Mouse (Mus musculus) liver, embryonic 15.5 days (tissue): ENCODE results near the gene Gm38655. TPM values are rescaled to one million over a fixed set of nuclear protein-coding genes. Genes with fewer than 3 reads are reported as not detected.

Source experiments
- ATAC-seq: fragments of 200-750 bp; cut with Nextera tagmentation; 2 replicates; pipeline ENCODE4 v1.8.0; 2017; ENCODE audit warnings: moderate number of reproducible peaks, mild to moderate bottlenecking, moderate library complexity; ENCODE audit not compliant: insufficient read depth
- H3K27ac ChIP-seq: fragments of 300-500 bp; sonication (generic); replicated peaks from 2 replicates; pipeline ENCODE4 v1.5.1; 2015; ENCODE audit warnings: mild to moderate bottlenecking, inconsistent platforms
- H3K27me3 ChIP-seq: fragments of 300-500 bp; sonication (generic); 2 replicates; pipeline ENCODE4 v1.6.1; 2015; ENCODE audit warnings: mild to moderate bottlenecking, inconsistent platforms
- H3K36me3 ChIP-seq: fragments of 300-500 bp; sonication (generic); replicated peaks from 2 replicates; pipeline ENCODE4 v1.6.1; 2015; ENCODE audit warnings: moderate library complexity, mild to moderate bottlenecking, inconsistent platforms
- H3K4me1 ChIP-seq: fragments of 300-500 bp; sonication (generic); replicated peaks from 2 replicates; pipeline ENCODE4 v1.6.1; 2015; ENCODE audit warnings: inconsistent platforms
- H3K4me2 ChIP-seq: fragments of 300-500 bp; sonication (generic); 2 replicates; pipeline ENCODE4 v1.6.1; 2015; ENCODE audit warnings: moderate library complexity, mild to moderate bottlenecking, inconsistent platforms
- H3K4me3 ChIP-seq: fragments of 300-500 bp; sonication (generic); replicated peaks from 2 replicates; pipeline ENCODE4 v1.5.1; 2015; ENCODE audit warnings: mild to moderate bottlenecking, inconsistent platforms
- H3K9ac ChIP-seq: fragments of 300-500 bp; sonication (generic); 2 replicates; pipeline ENCODE4 v1.6.1; 2015; ENCODE audit warnings: moderate library complexity, mild to moderate bottlenecking, inconsistent platforms
- H3K9me3 ChIP-seq: fragments of 300-500 bp; sonication (generic); replicated peaks from 2 replicates; pipeline ENCODE4 v1.6.1; 2016; ENCODE audit warnings: inconsistent platforms
- WGBS: fragments of 180-500 bp; shearing (Covaris S2); methylation state at CpG from one replicate; pipeline ENCODE4 v1.1.7; 2015; ENCODE audit warnings: mixed read lengths; ENCODE audit not compliant: insufficient replicate concordance; 5-methylcytosine and 5-hydroxymethylcytosine counted together
- polyA plus RNA-seq: library from polyadenylated mRNA; unstranded; fragments of >200 nt; fragmentation: Nextera tagmentation; extraction: Ambion mirVana; gene quantifications from 2 replicates; pipeline ENCODE4 v1.2.1, GENCODE M21; 2015

Gm38655 gene
- polyA plus RNA-seq, 1 experiment from 2014 or later = not detected

- Histone ChIP-seq H3K27ac (no peak overlapping the region), H3K4me2 (no peak overlapping the region), H3K4me3 (no peak overlapping the region), H3K9ac (no peak overlapping the region), H3K9me3 (no peaks in the 10 kb centered on the region), H3K4me1 (no peaks in the 10 kb centered on the region), H3K36me3 (peaks cover 74% of the 10 kb centered on the region), H3K27me3 (no peaks in the 10 kb centered on the region)
- WGBS = 71% methylated on average over 15 of the region's 15 CpGs
- ATAC-seq = no peak
These were observed 35.6 kb upstream of the Gm38655 start for GRCm38 (mm10) chr17:25210680-25211466.

GRCm38 (mm10) chr17:25210006-25210405, 34.7 kb upstream of the Gm38655 start:
- H3K36me3 ChIP-seq = peaks cover 77% of the 10 kb centered on the region
- H3K9me3 ChIP-seq = no peaks in the 10 kb centered on the region
- 82% methylated on average over 4 of the region's 4 CpGs for WGBS
- no peaks in the 10 kb centered on the region for H3K27me3 ChIP-seq
- no peak overlapping the region for H3K4me3 ChIP-seq
- H3K4me1 ChIP-seq = no peaks in the 10 kb centered on the region
- no peak overlapping the region for H3K9ac ChIP-seq
- no peak overlapping the region for H3K27ac ChIP-seq
- no peak overlapping the region for H3K4me2 ChIP-seq
- no peak for ATAC-seq

GRCm38 (mm10) chr17:25202401-25202800, 27.1 kb upstream of the Gm38655 start:
- H3K4me2 ChIP-seq = no peak overlapping the region
- WGBS = 73% methylated on average over 4 of the region's 4 CpGs
- peaks cover 59% of the 10 kb centered on the region for H3K36me3 ChIP-seq
- no peak overlapping the region for H3K4me3 ChIP-seq
- H3K4me1 ChIP-seq = no peaks in the 10 kb centered on the region
- no peak for ATAC-seq
- H3K27ac ChIP-seq = no peak overlapping the region
- H3K9me3 ChIP-seq = no peaks in the 10 kb centered on the region
- H3K27me3 ChIP-seq = no peaks in the 10 kb centered on the region
- no peak overlapping the region for H3K9ac ChIP-seq

DNA sequence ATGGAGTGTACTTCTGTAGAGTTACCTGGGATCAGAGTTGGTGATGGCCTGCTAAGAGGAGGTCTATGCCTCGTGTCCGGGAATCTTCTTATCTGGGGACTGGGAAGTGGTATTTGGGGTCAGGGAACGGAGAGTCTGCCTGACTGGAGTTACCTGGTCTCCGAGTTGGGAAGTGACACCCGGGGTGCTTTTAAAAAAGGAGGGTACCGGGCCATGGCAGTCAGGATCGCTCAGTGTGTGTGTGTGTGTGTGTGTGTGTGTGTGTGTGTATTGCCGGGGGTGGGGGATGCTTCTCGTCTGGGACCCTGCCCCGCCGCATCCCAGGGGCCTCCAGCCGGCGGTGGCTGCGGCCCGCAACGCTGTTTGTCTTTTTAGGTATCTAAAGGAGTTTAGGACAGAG, 13.8 kb upstream of the Gm38655 start:
- no peak overlapping the region for H3K27ac ChIP-seq
- H3K27me3 ChIP-seq = 0 out of 2 replicates have a peak, but pooled peaks cover 7% of the 10 kb centered on the region
- ATAC-seq = no peak
- peaks cover 48% of the 10 kb centered on the region for H3K4me1 ChIP-seq
- H3K9ac ChIP-seq = peak overlapping the region; percentile 77
- 5% methylated on average over 16 of the region's 16 CpGs for WGBS
- no peaks in the 10 kb centered on the region for H3K9me3 ChIP-seq
- H3K4me3 ChIP-seq = peak overlapping the region; percentile 83
- H3K4me2 ChIP-seq = peak overlapping the region; percentile 88
- H3K36me3 ChIP-seq = 0 out of 2 replicates have a peak, but pooled peaks cover 14% of the 10 kb centered on the region

- 0 out of 2 replicates have a peak, but pooled peaks cover 12% of the 10 kb centered on the region for H3K36me3 ChIP-seq
- H3K4me3 ChIP-seq = peak within 1 kb of the TSS; percentile 83
- H3K9me3 ChIP-seq = no peaks in the 10 kb centered on the region
- peak; percentile 23 for ATAC-seq
- peak within 1 kb of the TSS; percentile 77 for H3K9ac ChIP-seq
- H3K27me3 ChIP-seq = 0 out of 2 replicates have a peak, but pooled peaks cover 7% of the 10 kb centered on the region
- H3K4me2 ChIP-seq = peak within 1 kb of the TSS; percentile 88
- under 1% methylated on average over 98 of the region's 104 CpGs for WGBS
- H3K27ac ChIP-seq = peak within 1 kb of the TSS; percentile 76
- H3K4me1 ChIP-seq = peaks cover 55% of the 10 kb centered on the region
These were observed 13.1 kb upstream of the Gm38655 start, which contains the start of gene Unkl for GRCm38 (mm10) chr17:25188150-25189031. Gene Unkl, plus strand, starts transcription at chr17:25188397.

DNA sequence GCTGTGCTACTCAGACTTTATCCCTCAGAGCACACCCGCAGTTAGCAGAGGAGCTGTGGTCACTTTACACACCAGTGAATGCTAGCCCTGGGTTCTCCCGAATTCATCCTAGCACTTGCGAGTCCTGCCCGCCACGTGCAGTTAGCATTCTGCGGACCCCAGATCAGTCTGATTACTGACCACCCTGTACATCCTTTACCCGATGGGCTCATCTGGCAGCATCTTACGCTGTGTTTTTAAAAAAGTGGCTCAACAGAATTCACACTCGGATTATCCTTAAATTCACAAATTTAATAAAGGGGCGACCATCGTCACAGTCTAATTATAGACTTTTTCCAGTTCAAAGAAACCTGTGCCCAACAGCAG, 12.5 kb upstream of the Gm38655 start:
- Histone ChIP-seq H3K36me3 (0 out of 2 replicates have a peak, but pooled peaks cover 12% of the 10 kb centered on the region), H3K4me1 (peaks cover 60% of the 10 kb centered on the region), H3K27me3 (peaks cover 9% of the 10 kb centered on the region), H3K27ac (peak overlapping the region; percentile 76), H3K4me3 (peak overlapping the region; percentile 83), H3K4me2 (peak overlapping the region; percentile 88), H3K9ac (peak overlapping the region; percentile 77), H3K9me3 (no peaks in the 10 kb centered on the region)
- 8% methylated on average over 11 of the region's 11 CpGs for WGBS
- no peak for ATAC-seq

- H3K27ac ChIP-seq = peak overlapping the region; percentile 86
- peaks cover 26% of the 10 kb centered on the region for H3K27me3 ChIP-seq
- peak overlapping the region; percentile 85 for H3K4me3 ChIP-seq
- 4% methylated on average over 17 of the region's 17 CpGs for WGBS
- peaks cover 59% of the 10 kb centered on the region for H3K4me1 ChIP-seq
- H3K9ac ChIP-seq = peak overlapping the region; percentile 79
- no peaks in the 10 kb centered on the region for H3K9me3 ChIP-seq
- peak overlapping the region; percentile 91 for H3K4me2 ChIP-seq
- 0 out of 2 replicates have a peak, but pooled peaks cover 6% of the 10 kb centered on the region for H3K36me3 ChIP-seq
- peak; percentile 27; the same call in 1 of the 2 replicates for ATAC-seq
These were observed 9.7 kb upstream of the Gm38655 start for GRCm38 (mm10) chr17:25184961-25185360.

DNA sequence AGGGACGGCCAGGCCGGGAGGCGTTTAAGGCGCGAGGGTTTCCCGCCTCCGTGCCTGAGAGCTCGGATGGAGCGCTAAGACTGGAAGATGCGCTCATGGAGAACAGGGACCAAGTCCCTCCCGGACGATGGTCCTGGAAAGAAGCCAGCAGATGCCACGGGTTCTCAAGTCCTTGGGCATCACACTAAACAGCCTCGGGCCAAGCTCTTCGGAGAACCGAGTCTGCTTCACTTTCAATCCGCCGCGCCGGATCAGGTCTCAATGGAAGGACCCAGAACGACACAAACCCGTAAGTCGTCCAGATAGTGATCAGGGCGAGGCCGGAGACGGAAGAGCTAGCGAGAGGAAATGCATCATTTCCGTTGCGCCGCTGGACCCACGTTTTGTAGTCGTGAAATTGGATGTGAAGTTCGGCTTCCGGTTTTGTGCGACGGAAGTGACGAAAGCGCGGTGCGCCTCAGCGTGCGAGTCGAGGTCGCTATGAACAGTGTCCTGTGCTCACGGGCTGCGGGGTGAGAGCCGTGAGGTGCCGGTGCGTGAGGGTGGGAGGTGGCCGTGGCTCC, 8.9 kb upstream of the Gm38655 start, which contains the start of gene BC003965:
Gene BC003965, plus strand, starts transcription at position 426 of the 563 bp plus-strand sequence.
- no peaks in the 10 kb centered on the region for H3K9me3 ChIP-seq

DNA sequence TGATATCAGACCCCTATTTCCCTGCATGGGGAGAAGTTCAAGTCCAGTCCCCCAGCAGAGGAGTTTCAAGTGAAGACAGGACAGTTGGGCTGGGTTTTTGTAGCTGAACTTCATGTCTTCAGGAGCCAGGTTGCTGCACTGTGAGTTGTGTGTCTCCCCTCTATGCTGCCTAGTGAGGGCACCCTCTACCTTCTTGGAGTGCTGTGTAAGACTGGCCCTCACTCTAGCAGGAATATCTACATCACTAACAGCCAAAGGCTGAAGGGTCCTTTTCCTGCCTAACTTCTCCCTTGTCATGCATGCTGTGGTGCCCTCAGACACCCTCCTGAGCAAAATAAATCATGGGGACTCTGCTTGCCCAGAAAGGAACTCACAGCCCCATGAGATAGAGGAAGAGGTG, 8.0 kb upstream of the Gm38655 start:
- Histone ChIP-seq H3K36me3 (0 out of 2 replicates have a peak, but pooled peaks cover 6% of the 10 kb centered on the region), H3K9me3 (no peaks in the 10 kb centered on the region), H3K4me2 (peak overlapping the region; percentile 91), H3K9ac (peak overlapping the region; percentile 79; the same call in 1 of the 2 replicates), H3K27me3 (peaks cover 30% of the 10 kb centered on the region), H3K4me1 (peaks cover 45% of the 10 kb centered on the region), H3K4me3 (peak overlapping the region; percentile 85; the same call in 1 of the 2 replicates), H3K27ac (peak overlapping the region; percentile 86)
- no peak for ATAC-seq

More for the DNA sequence above, 8.9 kb upstream of the Gm38655 start, which contains the start of gene BC003965:
- Histone ChIP-seq H3K4me3 (peak within 1 kb of the TSS; percentile 85), H3K27ac (peak within 1 kb of the TSS; percentile 86), H3K27me3 (peaks cover 29% of the 10 kb centered on the region), H3K4me1 (peaks cover 51% of the 10 kb centered on the region), H3K9ac (peak within 1 kb of the TSS; percentile 79), H3K4me2 (peak within 1 kb of the TSS; percentile 91), H3K36me3 (0 out of 2 replicates have a peak, but pooled peaks cover 6% of the 10 kb centered on the region)
- ATAC-seq = peak; percentile 83
- under 1% methylated on average over 50 of the region's 50 CpGs for WGBS

- H3K4me2 ChIP-seq = no peak overlapping the region
- no peak overlapping the region for H3K27ac ChIP-seq
- H3K27me3 ChIP-seq = peaks cover 23% of the 10 kb centered on the region
- ATAC-seq = no peak
- 65% methylated on average over 3 of the region's 3 CpGs for WGBS
- H3K9ac ChIP-seq = no peak overlapping the region
- no peak overlapping the region for H3K4me3 ChIP-seq
- no peaks in the 10 kb centered on the region for H3K9me3 ChIP-seq
- H3K36me3 ChIP-seq = no peaks in the 10 kb centered on the region
- peaks cover 13% of the 10 kb centered on the region for H3K4me1 ChIP-seq
These were observed 2.7 kb downstream of the Gm38655 start for GRCm38 (mm10) chr17:25172558-25172957.
